Mouse (Mus musculus) telencephalon, adult 2 months (tissue): Measurements from ENCODE around the gene Dedd.
"Not testable (repeated sequence)": the region's sequence is repeated elsewhere in the genome, so short reads cannot be mapped to it uniquely, and the experiment has no call there.

Experiments
- DNase-seq: peaks from one replicate; pipeline ENCODE4 v3.0.0-alpha.2; 2011; ENCODE audit warnings: low read depth, low spot score

Gene Dedd

GRCm38 (mm10) chr1:171328839-171329432 lies at the start of gene Dedd:
Dedd (plus strand) TSS chr1:171329145.
- peak; percentile 96 for DNase-seq

GRCm38 (mm10) chr1:171279721-171280120 lies 49.2 kb upstream of the Dedd start:
- DNase-seq: no peak

GRCm38 (mm10) chr1:171280250-171280915 lies 48.6 kb upstream of the Dedd start:
- no peak for DNase-seq

GRCm38 (mm10) chr1:171280916-171281527 lies 47.9 kb upstream of the Dedd start, which contains the start of gene Ppox:
Ppox (minus strand) TSS chr1:171281186.
- peak; percentile 99 for DNase-seq

GRCm38 (mm10) chr1:171281528-171281923 lies 47.4 kb upstream of the Dedd start:
- peak; percentile 61 for DNase-seq

GRCm38 (mm10) chr1:171282086-171282805 lies 46.7 kb upstream of the Dedd start:
- no peak for DNase-seq

GRCm38 (mm10) chr1:171283188-171284160 lies 45.5 kb upstream of the Dedd start:
- DNase-seq: no peak

- no peak for DNase-seq
Measured at GRCm38 (mm10) chr1:171284491-171284890, 44.5 kb upstream of the Dedd start.

DNA sequence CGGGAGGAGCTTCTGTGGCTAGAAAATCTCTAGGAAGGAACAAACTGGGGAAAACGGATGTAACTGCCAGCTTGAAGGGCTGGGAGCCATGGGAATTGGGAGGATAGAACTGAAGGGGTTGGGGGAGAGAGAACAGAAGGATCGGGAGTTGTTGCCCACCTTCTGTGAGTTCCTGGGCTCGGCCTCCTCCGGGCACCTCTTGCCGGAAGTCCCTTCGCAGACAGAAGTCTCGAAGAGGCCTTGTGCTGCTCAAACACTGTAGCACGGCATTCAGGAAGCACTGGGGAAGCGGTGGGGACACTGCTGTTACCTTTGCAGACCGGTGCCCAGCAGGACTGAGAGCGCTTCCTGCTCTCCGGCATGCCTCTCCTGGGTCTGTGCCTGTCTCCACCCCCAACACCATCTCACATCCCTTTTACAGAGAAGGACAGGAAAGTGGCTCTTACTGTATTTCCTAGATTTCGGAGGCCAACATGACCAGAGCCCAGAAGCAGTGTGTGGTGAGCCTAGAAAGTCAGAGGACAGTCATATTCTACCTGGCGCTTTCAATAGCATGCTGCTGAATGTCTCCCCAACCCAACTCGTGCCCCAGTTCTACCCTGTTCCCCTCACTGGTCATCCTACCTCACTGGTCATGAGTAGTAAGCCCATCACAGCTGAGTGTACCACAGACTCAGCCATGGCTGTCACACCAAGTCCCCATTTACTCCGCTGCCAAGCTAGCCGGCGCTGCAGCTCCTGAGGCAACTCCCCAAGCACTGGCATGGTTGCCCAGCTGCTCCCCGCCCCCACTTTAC lies 43.7 kb upstream of the Dedd start:
- no peak for DNase-seq

DNA sequence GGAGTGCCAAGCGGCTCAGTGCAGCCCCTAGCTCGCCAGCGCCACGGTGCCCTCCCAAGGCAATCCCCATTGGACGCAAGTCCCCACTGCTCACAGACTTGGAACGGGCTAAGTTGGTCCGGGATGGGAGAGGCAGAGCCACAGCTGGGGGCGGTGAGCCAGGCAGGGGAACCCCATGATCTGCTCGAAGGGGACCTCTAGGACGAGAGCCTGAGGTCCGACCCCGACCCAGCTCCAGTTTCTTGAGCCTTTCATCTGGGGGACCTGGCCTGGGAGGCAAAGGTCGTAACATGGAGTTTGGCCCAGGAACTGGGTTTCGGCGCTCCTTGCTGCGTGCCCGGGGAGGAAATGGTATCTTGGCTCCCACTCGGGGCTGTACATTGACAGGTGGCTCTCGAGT lies 42.4 kb upstream of the Dedd start:
- no peak for DNase-seq

DNA sequence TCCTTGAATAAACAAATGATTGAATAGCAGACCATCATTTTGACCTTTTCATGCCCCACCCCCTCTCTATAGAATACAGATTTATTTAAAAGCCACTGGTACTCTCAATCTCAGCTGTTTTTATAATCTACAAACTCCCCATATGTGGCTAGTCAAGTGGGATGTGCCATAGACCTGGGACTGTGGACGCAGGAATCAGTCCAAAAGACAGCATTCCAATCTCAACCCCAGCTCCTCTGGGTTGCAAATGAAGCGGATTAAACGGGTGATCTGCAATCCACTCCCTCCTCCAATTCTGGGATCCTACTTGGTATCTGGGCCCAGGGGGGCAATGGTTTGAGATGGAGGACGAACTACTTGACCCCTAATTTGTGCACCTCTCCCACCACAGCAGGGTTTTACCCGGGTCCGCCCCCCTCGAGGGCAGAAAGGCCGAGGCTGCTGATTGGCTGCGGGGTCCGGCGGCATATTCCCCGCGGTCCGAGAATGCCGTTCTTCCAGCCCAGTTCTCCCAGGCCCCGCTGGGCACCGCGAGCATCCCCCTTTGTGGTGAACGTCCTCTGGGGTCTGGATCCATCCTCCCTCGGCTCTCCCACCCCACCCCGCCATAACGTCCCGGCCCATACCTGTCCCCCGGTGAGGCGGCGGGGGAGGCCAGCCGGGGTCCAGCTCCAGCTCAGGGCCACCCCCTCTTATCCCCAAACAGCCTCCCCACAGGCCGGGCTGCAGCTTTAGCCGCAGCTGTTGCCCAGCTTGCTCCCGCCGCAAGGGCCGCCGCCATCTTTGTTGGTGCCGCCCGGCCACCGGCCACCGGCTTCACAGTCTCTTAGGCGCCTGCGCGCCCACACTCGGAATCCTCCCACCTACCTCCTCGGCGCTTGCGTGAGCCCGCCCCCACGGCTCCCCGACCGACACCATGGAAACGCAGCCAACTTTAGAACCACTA lies 41.5 kb upstream of the Dedd start, which contains the start of gene Usp21:
Gene Usp21 (minus strand): TSS at position 856 of the 946 bp plus-strand sequence.
- DNase-seq: peak; percentile 90

- DNase-seq: no peak
Measured at GRCm38 (mm10) chr1:171288328-171288727, 40.6 kb upstream of the Dedd start.

- DNase-seq: no peak
Measured at GRCm38 (mm10) chr1:171293351-171293750, 35.6 kb upstream of the Dedd start.

- no peak for DNase-seq
Measured at GRCm38 (mm10) chr1:171293906-171294297, 35.0 kb upstream of the Dedd start.

- peak; percentile 86 for DNase-seq
Measured at GRCm38 (mm10) chr1:171294298-171295062, 34.5 kb upstream of the Dedd start, which contains the start of gene Ufc1. Ufc1 (minus strand) TSS chr1:171295024.

DNA sequence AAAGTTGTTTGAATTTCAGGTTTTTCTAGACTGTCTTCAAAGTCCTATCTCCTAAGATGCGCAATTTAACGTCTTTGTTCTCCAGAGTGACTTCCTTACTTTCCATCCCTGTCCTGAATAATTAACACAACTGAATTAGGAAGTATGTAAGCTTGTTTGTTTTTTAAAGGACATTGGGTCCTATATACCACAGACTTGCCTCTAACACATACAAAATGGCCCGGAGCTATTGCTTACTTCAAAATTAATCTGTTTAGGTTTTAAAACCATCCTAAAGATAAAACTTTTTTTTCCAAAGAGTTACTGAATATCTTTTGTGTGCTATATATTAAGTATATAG lies 33.9 kb upstream of the Dedd start:
- no peak for DNase-seq

- DNase-seq: no peak
Measured at GRCm38 (mm10) chr1:171298226-171298625, 30.7 kb upstream of the Dedd start.

GRCm38 (mm10) chr1:171306157-171306556 lies 22.8 kb upstream of the Dedd start:
- DNase-seq: not testable (repeated sequence)
